Mouse (Mus musculus): ENCODE data around the gene Vps16. TPM values are rescaled to one million over a fixed set of nuclear protein-coding genes. Genes with fewer than 3 reads are reported as not detected.

The Vps16 gene
- polyA plus RNA-seq, 1 experiment, result 43.6 TPM

DNA sequence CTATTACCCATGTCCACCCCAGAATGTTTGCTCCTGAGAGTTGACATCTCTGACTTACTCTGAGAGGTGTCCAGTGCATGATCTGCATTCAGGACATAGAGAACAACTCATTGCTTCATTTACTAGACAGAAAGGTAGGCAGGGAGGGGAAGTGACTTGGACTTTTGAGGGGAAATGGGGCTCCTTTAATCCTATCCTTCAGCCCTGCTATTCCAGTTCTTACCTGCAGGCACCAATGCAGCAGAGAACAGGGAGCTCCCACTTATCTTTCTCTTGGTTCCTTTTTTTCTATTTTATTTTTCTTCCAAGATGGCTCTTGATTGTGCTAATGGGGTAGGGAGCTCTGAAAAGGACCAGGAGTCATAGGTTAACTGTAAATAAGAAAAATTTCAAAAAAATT lies 24.3 kb downstream of the Vps16 start:
- Histone ChIP-seq H3ac (ENCODE audit: control insufficient read depth, insufficient read length) (no peak overlapping the region), H3K36me3 (ENCODE audit: control insufficient read depth, insufficient read depth) (peaks cover 4% of the 10 kb centered on the region), H3K79me2 (ENCODE audit: control insufficient read depth, insufficient read depth) (peaks cover 30% of the 10 kb centered on the region), H3K27me3 (ENCODE audit: control insufficient read depth, insufficient read depth, insufficient read length) (no peaks in the 10 kb centered on the region), H3K4me2 (ENCODE audit: low read depth) (no peak overlapping the region), H3K4me3 (no peak overlapping the region)
- TF ChIP-seq REST (IDR thresholded peaks at IDR 0.05; ENCODE audit: insufficient read depth, insufficient read length), result no peak
- TF ChIP-seq USF1 (IDR thresholded peaks at IDR 0.05; ENCODE audit: low read depth), result no peak
- no peak for TF ChIP-seq MYOD1 (IDR thresholded peaks at IDR 0.05; ENCODE audit: control insufficient read depth in 1 of 3, insufficient read length in 2 of 3, low read depth in 2 of 3)
- no peak for TF ChIP-seq MAX (IDR thresholded peaks at IDR 0.05; ENCODE audit: low read depth)
- no peak for TF ChIP-seq POLR2A (IDR thresholded peaks at IDR 0.05; ENCODE audit: insufficient read length, low read depth)
- TF ChIP-seq TCF12 (IDR thresholded peaks at IDR 0.05; ENCODE audit: insufficient read depth, poor library complexity, severe bottlenecking), result no peak
- TF ChIP-seq E2F4 (IDR thresholded peaks at IDR 0.05; ENCODE audit: insufficient read depth), result no peak
- no peak for TF ChIP-seq TCF3 (IDR thresholded peaks at IDR 0.05; ENCODE audit: insufficient read length, low read depth)
- TF ChIP-seq SRF (IDR thresholded peaks at IDR 0.05; ENCODE audit: control insufficient read depth, insufficient read length, low read depth), result no peak
- no peak for TF ChIP-seq MYOG (IDR thresholded peaks at IDR 0.05; ENCODE audit: control insufficient read depth in 1 of 3, insufficient read depth in 1 of 3, insufficient read length in 2 of 3, low read depth in 2 of 3)
- no peak for TF ChIP-seq POLR2AphosphoS2 (IDR thresholded peaks at IDR 0.05; ENCODE audit: insufficient read length, low read depth)
- TF ChIP-seq CEBPB (IDR thresholded peaks at IDR 0.05; ENCODE audit: insufficient read depth, poor library complexity, severe bottlenecking), result no peak

DNA sequence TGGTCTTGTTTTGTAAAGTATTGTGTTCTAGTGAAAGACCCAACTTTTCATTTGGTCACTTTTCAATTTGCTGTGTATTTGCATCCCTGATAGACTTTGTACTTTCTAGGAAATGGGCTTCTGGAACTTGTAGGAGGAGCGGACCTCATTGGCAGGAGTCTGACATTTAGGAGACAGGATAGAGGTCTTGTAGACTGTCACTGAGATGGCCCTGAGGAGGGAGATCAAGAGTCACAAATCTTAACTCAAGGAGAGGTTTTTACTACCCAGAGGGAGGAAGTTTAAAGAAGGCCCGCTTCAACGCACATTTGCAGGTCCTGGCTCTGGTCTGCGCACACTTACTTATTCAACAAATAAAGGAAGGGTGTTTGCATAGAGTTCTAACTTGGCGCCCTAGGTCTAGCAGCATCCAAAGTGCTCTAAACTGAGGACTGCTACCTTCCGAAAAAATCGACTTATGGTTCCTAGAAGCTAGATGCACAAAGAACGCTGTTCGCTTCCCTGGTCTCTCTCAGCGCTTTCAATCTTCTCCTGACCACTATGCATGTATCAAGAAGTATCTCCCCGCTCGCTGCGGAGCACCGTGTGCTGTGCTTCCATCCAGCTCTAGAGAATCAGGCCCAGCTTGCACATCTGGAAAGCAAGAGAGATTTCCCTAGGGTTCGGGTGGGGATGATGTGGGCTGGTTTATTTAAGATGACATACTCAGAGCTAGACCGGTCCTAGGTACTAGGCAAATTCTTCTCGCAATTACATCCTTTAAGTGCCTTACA lies 25.1 kb downstream of the Vps16 start:
- peak overlapping the region; percentile 74 for H3ac ChIP-seq (ENCODE audit: control insufficient read depth, insufficient read length)
- TF ChIP-seq POLR2A (IDR thresholded peaks at IDR 0.05; ENCODE audit: insufficient read length, low read depth) (no peak), SRF (IDR thresholded peaks at IDR 0.05; ENCODE audit: control insufficient read depth, insufficient read length, low read depth) (no peak), USF1 (IDR thresholded peaks at IDR 0.05; ENCODE audit: low read depth) (no peak), TCF12 (IDR thresholded peaks at IDR 0.05; ENCODE audit: insufficient read depth, poor library complexity, severe bottlenecking) (no peak), CEBPB (IDR thresholded peaks at IDR 0.05; ENCODE audit: insufficient read depth, poor library complexity, severe bottlenecking) (no peak), POLR2AphosphoS2 (IDR thresholded peaks at IDR 0.05; ENCODE audit: insufficient read length, low read depth) (no peak), MAX (IDR thresholded peaks at IDR 0.05; ENCODE audit: low read depth) (no peak), REST (IDR thresholded peaks at IDR 0.05; ENCODE audit: insufficient read depth, insufficient read length) (no peak), E2F4 (IDR thresholded peaks at IDR 0.05; ENCODE audit: insufficient read depth) (no peak), MYOG (IDR thresholded peaks at IDR 0.05; ENCODE audit: control insufficient read depth in 1 of 3, insufficient read depth in 1 of 3, insufficient read length in 2 of 3, low read depth in 2 of 3) (no peak), TCF3 (IDR thresholded peaks at IDR 0.05; ENCODE audit: insufficient read length, low read depth) (no peak), MYOD1 (IDR thresholded peaks at IDR 0.05; ENCODE audit: control insufficient read depth in 1 of 3, insufficient read length in 2 of 3, low read depth in 2 of 3) (no peak)
- peaks cover 38% of the 10 kb centered on the region for H3K79me2 ChIP-seq (ENCODE audit: control insufficient read depth, insufficient read depth)
- H3K36me3 ChIP-seq (ENCODE audit: control insufficient read depth, insufficient read depth), result no peaks in the 10 kb centered on the region
- no peaks in the 10 kb centered on the region for H3K27me3 ChIP-seq (ENCODE audit: control insufficient read depth, insufficient read depth, insufficient read length)
- H3K4me2 ChIP-seq (ENCODE audit: low read depth), result peak overlapping the region; percentile 75
- H3K4me3 ChIP-seq, result peak overlapping the region; percentile 60

DNA sequence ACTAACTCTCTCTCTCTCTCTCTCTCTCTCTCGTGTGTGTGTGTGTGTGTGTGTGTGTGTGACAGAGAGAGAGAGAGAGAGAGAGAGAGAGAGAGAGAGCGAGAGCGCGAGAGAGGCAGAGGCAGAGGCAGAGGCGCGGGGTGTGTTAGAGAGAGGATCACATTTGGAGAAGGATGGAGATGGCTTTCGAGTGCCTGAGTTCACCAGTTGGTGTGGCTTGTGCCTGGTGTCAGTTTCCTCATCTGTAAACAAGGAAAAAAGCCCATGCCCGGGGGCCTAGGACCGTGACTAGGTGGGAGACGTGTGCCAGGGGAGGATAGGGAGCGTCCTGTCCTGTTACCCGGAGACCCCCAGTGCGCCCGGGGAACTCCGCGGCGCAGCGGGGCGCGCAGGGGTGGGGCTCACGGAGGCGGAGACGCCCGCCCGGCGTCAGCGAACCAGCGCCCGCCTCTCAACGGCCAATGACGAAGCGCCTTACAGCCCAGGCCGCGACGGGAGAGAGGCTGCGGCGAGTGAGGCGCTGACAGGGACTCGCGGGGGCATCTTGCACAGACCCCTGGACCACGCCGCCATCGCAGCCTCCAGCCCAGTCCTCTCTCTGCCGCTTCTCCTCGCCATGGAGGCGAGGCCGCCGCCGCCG lies 25.8 kb downstream of the Vps16 start, which contains the start of gene Ptpra:
Ptpra (plus strand) TSS at position 485 of the 640 bp plus-strand sequence.
- Histone ChIP-seq H3K36me3 (ENCODE audit: control insufficient read depth, insufficient read depth) (no peaks in the 10 kb centered on the region), H3K4me2 (ENCODE audit: low read depth) (peak within 1 kb of the TSS; percentile 78), H3K27me3 (ENCODE audit: control insufficient read depth, insufficient read depth, insufficient read length) (no peaks in the 10 kb centered on the region), H3K79me2 (ENCODE audit: control insufficient read depth, insufficient read depth) (peaks cover 45% of the 10 kb centered on the region), H3K4me3 (peak within 1 kb of the TSS; percentile 60), H3ac (ENCODE audit: control insufficient read depth, insufficient read length) (peak within 1 kb of the TSS; percentile 74)
- TF ChIP-seq POLR2AphosphoS2 (IDR thresholded peaks at IDR 0.05; ENCODE audit: insufficient read length, low read depth) (peak; percentile 98), TCF12 (IDR thresholded peaks at IDR 0.05; ENCODE audit: insufficient read depth, poor library complexity, severe bottlenecking) (no peak), TCF3 (IDR thresholded peaks at IDR 0.05; ENCODE audit: insufficient read length, low read depth) (no peak), MYOG (IDR thresholded peaks at IDR 0.05; ENCODE audit: control insufficient read depth in 1 of 3, insufficient read depth in 1 of 3, insufficient read length in 2 of 3, low read depth in 2 of 3) (peak in 1 of 3 experiments; percentile 11), E2F4 (IDR thresholded peaks at IDR 0.05; ENCODE audit: insufficient read depth) (no peak), CEBPB (IDR thresholded peaks at IDR 0.05; ENCODE audit: insufficient read depth, poor library complexity, severe bottlenecking) (no peak), REST (IDR thresholded peaks at IDR 0.05; ENCODE audit: insufficient read depth, insufficient read length) (no peak), USF1 (IDR thresholded peaks at IDR 0.05; ENCODE audit: low read depth) (no peak), POLR2A (IDR thresholded peaks at IDR 0.05; ENCODE audit: insufficient read length, low read depth) (peak; percentile 96), MYOD1 (IDR thresholded peaks at IDR 0.05; ENCODE audit: control insufficient read depth in 1 of 3, insufficient read length in 2 of 3, low read depth in 2 of 3) (peak in 1 of 3 experiments; percentile 7), SRF (IDR thresholded peaks at IDR 0.05; ENCODE audit: control insufficient read depth, insufficient read length, low read depth) (no peak), MAX (IDR thresholded peaks at IDR 0.05; ENCODE audit: low read depth) (no peak)

DNA sequence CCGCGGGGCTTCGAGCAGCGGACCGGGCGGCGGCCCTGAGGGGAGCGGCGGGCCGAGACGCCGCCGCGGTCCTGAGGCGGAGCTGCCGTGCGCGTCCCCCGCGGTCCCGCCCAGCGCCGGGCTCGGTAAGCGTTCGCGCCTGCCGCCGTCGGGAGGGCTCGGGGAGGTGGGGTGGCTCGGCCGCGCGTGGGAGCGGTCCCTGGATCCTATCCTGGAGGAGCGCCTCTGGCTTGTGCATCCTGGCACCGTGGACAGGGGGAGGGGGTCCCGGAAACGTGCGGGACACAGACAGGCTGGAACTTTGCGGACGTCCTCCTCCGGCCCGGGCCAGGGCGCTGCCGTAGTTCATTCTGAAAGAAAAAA lies 26.3 kb downstream of the Vps16 start:
- Histone ChIP-seq H3K4me2 (ENCODE audit: low read depth) (peak overlapping the region; percentile 78), H3ac (ENCODE audit: control insufficient read depth, insufficient read length) (peak overlapping the region; percentile 74), H3K4me3 (peak overlapping the region; percentile 60), H3K79me2 (ENCODE audit: control insufficient read depth, insufficient read depth) (peaks cover 50% of the 10 kb centered on the region), H3K27me3 (ENCODE audit: control insufficient read depth, insufficient read depth, insufficient read length) (no peaks in the 10 kb centered on the region), H3K36me3 (ENCODE audit: control insufficient read depth, insufficient read depth) (no peaks in the 10 kb centered on the region)
- no peak for TF ChIP-seq POLR2A (IDR thresholded peaks at IDR 0.05; ENCODE audit: insufficient read length, low read depth)
- no peak for TF ChIP-seq CEBPB (IDR thresholded peaks at IDR 0.05; ENCODE audit: insufficient read depth, poor library complexity, severe bottlenecking)
- TF ChIP-seq SRF (IDR thresholded peaks at IDR 0.05; ENCODE audit: control insufficient read depth, insufficient read length, low read depth), result no peak
- TF ChIP-seq USF1 (IDR thresholded peaks at IDR 0.05; ENCODE audit: low read depth), result no peak
- TF ChIP-seq TCF3 (IDR thresholded peaks at IDR 0.05; ENCODE audit: insufficient read length, low read depth), result no peak
- no peak for TF ChIP-seq E2F4 (IDR thresholded peaks at IDR 0.05; ENCODE audit: insufficient read depth)
- no peak for TF ChIP-seq REST (IDR thresholded peaks at IDR 0.05; ENCODE audit: insufficient read depth, insufficient read length)
- TF ChIP-seq TCF12 (IDR thresholded peaks at IDR 0.05; ENCODE audit: insufficient read depth, poor library complexity, severe bottlenecking), result no peak

Data from myocyte (in vitro differentiated cells).